Mouse (Mus musculus) left cerebral cortex, postnatal 36 days (tissue): Measurements from ENCODE around the gene Lbp. TPM values are rescaled to one million over a fixed set of nuclear protein-coding genes. Genes with fewer than 3 reads are reported as not detected.

ENCODE experiments used
- DNase-seq, 2 experiments: peaks; one replicate each; pipeline ENCODE4 v3.0.0; 2021 to 2022; ENCODE audit warnings: low spot score in 2 of 2, mixed read lengths in 1 of 2
- intact Hi-C: fragments of 180-260 bp; cut with DNase I; formaldehyde crosslinking; loops from one replicate; pipeline ENCODE4 v1.15.1; 2025
- total RNA-seq, 2 experiments: library from RNA; stranded (reverse); gene quantifications; 2 replicates each; pipeline ENCODE4 v1.2.3; 2021

The Lbp gene
- total RNA-seq, 2 experiments from 2014 or later: 1.6 to 2.2 TPM

DNA sequence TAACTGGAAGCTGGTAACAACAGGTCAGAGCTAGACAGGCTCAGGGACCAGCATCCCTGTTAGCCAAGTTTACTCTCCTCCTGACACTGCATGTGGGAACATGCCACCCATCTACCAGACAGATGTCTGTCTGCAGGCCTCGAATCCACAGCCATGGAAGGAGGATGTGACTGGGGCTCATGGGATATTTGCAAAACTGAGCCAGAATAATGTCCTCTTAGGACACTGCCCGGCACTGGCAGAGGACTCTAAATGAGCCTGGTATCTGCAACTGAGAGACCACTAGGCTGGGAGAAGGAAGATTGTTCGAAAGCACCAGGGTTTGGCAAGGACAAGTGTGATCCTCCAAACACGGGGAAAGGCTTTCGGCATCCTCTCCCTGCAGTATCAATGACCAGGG, 49.8 kb downstream of the Lbp start:
- DNase-seq: no peak
- intact Hi-C loops: no loop called here

DNA sequence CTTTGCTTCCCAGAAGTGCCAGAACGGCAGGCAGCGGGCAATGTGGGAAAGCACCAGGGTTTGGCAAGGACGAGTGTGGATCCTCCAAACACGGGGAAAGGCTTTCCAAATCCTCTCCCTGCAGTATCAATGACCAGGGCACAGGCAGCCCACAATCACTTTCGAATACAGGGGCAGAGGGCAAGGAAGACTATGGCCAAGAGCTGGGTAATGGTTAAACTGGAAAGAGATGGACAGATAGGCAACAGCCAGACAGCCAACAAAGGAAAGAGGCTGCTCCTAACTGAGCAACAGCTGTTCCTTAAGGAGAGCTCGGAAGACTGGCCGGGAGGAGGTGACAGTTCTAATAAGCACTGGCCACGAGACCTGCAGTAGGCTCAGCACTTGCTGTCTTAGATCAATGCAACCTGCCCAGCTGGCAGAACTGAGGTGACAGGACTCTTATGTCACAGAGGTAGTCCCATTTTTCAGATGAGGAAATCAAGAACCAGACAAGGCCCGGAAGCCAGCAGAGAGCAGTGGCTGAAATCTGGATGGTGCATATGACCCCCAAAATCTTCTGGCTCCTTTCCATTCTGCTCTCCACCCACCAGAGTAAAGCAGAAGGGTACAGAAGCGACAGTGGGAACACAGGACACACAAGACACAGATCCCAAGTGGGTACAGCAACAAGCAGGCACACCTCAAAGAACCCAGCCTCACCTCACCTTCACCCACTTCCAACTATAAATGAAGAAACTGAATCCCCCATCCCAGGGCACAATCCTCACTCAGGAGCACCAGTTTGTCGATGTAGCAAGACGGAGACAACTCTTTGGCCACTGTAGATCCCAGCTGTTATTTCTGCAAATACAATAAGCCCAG, 53.7 kb downstream of the Lbp start:
- DNase-seq: no peak
- intact Hi-C loops: no loop called here

DNA sequence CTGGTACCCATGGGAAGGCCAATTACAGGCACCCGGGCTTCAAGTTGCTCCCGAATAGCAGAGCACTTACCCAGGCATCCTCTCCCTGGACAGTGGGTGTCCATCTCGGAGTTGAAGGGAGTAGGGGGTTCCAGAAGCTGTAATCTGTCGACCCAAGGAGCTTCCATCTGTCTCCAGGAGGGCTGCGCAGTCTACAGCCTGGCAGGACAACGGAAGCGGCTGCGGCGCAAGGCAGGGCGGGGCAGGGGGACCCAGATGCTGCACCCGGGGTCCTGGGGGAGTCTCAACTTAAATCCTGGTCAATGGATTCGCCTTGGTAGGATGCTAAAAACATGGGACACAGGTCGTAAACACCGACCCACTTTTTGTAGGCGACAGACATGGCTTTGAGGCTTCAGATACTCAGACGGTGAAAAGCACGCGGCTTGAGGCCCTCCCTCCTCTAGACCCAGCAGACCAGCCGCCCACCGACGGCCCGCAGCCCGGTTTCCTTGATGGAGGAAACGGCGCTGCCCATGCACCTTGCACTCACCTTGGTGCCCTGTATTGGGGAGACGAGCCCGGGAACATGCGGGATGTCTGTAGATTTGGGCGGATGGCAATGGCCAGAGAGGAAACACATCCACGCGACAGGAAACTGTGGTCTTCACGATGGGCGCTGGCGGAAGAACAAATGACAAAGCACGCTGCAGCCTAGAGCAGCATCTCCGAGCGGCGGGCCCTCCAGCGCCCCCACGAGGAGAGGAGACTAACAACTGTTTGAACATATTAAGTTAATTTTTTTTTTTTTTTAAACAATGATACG, 54.8 kb downstream of the Lbp start:
- intact Hi-C loops: no loop called here

DNA sequence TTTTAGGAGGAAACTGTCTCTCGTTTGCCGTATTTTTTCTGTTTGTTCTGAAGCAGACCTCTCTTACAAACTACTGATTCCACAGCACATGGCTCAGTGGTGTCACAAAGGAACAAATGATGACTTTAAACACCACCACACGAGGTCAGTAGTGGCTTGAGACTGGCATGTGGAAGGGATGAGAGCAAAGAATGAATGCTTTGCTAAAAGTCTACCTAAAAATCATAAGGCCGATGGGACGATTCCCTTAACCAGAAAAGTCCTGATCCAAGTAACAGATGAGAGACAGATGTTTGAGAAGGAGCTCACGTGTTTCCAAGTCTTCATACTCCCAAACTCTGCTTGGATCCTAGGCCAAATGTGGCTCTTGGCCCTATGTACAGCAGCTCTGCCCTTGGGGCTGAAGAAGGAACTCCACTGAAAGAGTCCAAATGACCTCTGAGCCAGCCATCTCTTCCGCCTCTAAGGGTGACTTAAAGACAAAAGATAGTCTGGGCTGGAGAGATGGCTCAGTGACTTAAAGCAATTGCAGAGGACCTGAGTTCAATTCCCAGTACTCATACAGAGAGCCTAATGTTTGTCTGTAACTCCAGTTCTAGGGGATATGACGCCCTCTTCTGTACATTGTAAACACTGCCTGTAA, 55.5 kb downstream of the Lbp start:
- intact Hi-C loops: no loop called here
- DNase-seq: no peak

More for the DNA sequence above, 54.8 kb downstream of the Lbp start:
- peak; percentile 84 to 87 for DNase-seq

DNA sequence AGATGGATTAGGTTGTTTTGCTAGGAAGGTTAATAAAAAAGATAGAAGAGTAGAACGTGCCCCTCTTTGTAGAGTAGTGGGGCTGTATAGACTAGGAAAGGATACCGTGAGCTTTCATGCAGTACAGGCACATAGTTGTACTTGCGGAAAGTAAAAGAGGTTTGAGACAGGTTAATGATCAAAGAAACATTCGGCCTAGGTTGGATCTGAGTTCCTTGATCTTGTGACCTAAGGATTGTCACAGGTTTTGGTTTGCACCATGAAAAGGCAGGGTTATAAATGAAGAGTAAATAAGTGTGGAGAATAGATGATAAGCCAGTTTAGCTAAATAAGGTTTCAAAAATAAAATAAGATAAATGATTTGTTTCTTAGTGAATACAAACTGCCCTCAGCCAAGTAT, 57.9 kb downstream of the Lbp start:
- DNase-seq: no peak
- intact Hi-C loops: no loop called here

DNA sequence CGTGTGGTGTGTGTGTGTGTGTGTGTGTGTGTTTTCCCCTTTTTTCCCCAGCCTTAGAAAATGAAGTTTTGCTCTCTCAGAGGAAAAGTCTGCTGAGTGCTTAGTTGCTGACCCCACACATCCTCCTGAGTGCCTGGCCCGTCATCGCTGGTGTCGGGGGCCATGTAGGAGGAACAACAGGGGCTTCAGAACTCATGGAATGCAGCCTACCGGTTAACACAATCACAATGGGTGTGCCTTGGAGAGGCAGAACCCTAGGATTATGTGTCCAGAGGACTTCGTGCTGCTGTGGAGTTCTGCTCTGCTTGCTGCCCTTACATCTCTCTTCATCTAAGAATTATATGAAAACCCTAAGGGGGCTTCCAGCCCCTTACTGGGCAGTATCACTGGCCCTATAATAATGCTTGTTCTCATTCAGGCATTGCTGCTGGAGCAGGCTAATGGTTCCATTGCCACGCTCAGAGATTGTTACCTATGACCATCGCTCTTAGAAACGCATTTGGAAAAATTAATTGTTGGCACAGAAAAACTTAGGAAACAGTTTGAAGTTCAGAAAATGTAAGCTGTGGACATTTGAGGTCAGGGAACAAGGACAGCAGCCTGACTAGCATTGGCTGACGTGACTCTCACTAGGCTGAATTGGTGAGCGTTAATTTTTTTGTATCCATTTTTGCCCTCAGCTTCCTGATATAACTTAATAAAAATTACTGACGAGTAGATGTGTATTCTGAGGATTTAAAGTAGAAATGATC, 59.0 kb downstream of the Lbp start:
- no peak for DNase-seq
- intact Hi-C loops: no loop called here

DNA sequence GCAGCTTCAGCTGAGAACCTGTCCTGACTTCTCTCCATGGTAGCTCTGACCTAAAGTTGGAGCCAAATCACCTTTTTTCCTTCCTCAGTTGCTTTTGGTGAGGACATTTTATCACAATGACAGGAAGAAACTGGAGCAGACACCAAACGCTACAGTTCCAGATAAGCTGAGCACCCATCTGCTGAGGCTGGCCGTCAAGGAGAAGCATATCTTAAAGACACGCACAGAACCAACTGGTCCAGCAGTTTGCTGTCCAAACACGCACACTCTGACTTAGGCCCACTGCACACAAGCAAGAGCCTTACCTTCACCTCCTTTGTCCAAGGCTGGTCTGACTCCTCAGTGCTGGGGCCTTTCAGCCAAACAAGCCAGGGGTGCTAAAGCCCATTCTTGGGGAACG, 61.4 kb downstream of the Lbp start:
- intact Hi-C loops: no loop called here
- DNase-seq: no peak

DNA sequence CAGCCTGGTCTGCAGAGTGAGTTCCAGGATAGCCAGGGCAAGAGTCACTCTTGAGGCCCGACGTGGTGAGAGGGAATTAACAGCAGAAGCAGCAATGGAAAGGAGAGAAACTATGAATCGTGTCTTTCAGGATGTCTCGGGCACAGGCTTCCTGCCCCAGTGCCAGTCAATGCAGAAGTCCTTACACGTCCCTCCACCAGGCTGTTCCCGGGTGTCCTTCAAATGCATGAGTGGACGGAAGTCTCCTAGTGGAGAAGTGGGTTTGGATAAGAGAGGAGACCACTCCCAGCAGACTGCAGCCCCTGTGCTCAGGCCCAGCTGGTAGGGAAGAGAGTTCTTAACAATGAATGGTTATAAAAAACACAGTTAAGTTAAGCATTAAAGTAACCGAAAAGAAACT, 62.0 kb downstream of the Lbp start:
- DNase-seq: no peak
- intact Hi-C loops: no loop called here

DNA sequence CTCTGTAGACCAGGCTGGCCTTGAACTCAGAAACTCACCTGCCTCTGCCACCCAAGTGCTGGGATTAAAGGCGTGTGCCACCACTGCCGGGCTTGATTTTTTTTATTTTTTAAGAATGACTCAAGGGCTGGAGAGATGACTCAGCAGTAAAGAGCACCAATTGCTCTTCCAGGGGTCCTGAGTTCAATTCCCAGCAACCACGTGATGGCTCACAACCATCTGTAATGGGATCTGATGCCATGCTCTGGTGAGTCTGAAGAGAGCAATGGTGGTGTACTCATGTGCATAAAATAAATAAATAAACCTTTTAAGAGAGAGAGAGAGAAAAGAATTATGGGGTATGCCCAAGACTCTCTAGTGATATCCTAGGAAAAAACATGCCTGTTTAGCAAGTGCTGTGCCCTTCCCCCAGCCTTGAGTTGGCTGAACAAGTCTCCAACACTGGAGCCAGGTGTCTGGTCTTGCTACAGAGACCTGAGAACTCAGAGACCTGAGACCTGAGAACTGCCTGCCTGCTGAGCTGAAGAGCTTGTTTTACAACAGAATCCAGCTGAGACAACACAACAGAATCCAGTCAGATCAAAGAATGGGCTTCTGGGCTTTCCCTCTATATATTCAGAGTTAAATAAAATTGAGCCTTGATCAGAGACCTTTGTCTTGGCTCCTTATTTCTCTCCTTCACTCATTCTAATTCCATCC, 63.3 kb downstream of the Lbp start:
- intact Hi-C loops: no loop called here

DNA sequence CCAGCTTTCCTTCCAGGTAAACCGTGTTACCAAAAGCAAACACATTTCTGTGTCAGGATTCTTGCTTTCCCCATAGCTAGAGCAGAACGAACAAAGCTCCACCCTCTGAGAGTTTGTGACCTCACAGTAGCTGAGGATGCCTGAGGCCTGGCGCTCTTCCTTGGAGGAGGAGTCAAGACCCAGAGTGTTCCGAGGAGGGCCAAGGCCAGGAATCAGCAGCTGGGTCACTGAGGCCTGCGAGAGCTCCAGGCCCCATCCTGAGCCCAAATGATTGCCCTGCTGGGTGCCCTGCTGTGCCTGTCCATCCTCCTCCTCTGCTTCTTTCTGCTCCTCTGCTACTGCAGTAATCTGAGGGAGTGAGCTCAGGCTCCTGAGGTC, 63.9 kb downstream of the Lbp start:
- no peak for DNase-seq
- intact Hi-C loops: no loop called here

More for the DNA sequence above, 63.3 kb downstream of the Lbp start:
- no peak for DNase-seq

DNA sequence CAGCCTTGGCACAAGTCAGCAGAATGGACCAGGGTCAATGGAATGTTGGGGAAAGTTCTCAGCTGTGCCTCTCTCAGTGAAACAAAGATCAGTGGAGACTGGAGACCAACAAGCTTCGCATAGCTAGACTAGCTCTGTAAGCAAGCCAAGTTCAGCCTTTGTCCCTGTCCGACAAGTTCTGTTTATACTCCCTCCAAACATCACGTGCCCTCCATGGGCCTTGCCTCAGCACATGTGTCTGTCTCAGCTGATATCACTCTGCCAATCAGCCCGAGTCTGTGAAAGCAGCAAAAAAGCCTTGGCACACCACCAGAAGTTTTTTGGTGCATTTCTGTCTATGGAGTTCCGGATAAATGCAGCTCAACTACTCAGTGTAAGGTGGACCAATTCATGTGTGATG, 66.8 kb downstream of the Lbp start:
- DNase-seq: no peak
- intact Hi-C loops: no loop called here

DNA sequence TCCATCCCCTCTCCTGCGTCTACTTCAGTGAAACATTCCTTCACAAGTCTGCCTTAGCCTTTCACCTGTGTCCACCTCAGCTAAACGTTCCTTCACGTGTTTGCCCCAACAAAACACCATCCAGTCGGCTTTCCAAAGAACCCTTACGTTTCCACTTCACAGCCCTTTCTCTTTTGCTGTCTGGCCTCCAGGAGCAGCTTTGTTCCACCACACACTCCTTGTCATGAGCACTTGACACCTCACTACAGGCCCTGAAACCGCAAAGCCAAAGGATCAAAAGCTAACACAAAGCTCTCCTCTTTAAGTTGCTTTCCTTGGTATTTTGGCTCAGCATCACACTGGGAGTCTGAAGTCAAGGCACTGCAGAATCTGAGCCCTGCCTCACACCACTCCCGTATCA, 67.2 kb downstream of the Lbp start:
- intact Hi-C loops: no loop called here
- DNase-seq: no peak

DNA sequence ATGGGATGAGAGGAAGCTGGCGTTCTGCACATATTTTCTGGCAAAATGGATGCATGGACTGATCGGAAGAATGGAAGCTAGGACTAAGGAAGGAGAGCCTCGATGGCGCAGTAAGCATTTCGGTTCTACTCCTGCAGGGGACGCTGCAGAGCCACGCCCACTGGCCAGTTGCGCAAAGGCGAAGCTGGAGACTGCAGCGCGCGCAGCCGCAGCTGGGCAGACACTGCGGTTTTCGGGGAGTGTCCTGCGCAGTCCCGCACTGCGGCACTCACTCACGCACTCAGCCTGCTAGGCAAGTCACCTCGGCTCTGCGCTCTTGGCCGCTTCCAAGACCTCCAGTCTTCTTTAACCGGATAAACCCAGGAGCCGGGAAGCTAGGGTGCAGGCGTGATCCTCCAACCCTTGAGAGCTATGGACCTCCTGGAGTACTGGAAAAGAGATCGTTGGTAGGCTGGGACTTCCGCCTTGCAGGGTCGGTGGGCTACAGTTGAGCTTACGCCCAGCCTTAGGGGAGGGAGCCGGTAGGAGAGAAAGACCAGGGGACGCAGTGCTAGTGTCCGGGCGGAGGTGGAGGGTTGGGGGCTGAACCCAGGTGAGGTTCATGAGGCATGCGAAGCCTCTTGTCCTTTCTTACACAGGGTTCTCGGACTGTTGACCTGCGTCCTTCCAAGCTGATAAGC, 69.3 kb downstream of the Lbp start, which contains the start of gene Snhg11:
TSS of gene Snhg11 (plus strand) at position 196 of the 680 bp plus-strand sequence.
- DNase-seq: peak; percentile 92 to 94
- intact Hi-C loops: no loop called here

DNA sequence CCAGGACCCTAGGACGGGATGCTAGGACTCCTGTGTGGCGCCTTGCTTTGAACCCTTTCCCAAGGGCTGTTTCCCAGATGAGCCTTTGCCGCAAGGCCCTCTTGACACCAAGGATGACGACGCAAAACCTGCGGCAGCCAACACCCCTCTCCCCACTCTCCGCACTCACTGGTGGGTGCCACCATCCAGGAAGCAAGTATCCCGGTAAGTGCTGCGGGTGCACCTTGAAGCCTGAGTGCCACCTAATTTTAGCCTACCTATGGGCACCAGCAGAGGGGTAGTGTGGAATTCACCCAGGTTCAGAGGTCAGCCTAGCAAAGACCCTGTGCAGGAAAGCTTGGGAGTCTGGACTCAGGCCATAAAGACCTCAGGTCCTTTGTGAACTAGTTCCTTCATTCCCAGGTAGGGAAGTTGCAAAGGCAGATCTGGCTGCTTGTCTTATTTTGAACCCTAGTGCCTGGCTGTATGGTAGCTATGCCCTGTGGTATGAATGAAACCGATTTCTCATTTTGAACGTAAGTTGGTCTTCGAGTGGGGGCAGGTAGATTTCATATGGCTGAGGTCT, 69.9 kb downstream of the Lbp start:
- intact Hi-C loops: no loop called here
- DNase-seq: peak in 1 of 2 experiments; percentile 32

DNA sequence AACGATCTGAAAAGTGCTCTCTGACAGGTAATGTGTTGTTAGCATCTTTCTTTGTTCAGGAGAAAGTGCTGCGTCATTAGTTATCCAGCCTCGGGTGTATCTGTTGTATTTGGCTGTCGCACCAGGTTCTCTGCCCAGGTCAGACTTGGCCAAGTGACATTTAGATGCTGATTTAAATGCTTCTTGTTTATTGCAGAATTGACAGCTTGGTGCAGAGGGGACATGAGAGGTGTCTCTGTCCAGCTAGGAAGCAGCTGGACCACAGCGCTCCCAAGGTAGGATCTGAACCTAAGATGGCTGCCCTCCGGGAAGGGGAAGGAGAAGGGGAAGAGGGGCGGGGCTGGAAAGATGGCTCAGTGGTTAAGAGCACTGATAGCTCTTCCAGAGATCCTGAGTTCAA, 70.5 kb downstream of the Lbp start:
- intact Hi-C loops: no loop called here

DNA sequence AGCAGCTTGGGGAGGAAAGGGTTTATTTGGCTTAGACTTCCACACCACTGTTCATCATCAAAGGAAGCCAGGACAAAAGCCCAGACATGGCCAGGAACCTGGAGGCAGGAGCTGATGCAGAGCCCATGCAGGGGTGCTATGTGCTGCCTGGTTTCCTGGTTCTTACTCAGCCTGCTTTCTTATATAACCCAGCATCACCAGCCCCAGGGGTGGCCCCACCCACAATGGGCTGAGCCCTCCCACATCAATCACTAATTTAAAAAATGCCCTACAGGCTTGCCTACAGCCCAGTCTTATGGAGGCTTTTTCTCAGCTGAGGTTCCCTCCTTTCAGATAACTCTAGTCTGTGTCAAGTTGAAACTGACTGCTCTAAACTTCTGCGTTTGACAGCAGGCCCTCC, 71.5 kb downstream of the Lbp start:
- peak; percentile 43 to 44 for DNase-seq
- intact Hi-C loops: no loop called here

More for the DNA sequence above, 70.5 kb downstream of the Lbp start:
- DNase-seq: peak; percentile 57 to 59

DNA sequence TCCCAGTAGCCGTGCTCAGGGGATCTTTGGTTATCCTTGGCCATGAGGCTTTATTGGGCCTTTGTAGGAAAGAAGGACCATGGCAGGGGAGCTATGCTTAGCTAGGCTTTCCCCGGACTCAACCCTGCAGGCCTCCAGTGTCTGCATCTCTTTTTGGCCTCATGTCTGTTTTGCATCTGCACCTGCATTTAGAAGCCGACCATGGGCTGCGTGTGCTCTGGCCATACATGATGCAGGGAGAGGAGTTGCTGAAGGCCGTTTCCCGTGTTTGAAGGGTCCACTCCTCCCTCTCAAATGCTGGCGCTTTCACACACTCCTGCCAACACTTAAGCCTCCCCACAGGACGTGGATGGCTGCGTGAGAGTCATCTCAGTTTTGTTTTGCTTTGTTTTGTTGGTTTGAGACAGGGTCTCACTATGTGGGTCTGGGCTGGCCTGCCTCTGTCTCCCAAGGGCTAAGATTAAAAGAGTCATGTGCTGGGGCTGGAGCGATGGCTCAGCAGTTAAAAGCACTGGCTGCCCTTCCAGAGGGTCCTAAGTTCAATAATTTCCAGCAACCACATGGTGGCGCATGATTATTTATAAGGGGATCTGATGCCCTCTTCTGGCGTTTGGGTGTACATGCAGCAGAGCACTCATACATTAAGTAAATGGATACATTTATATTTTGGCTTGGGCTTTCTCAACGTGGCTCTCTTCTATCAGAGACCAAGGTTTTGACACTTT, 73.2 kb downstream of the Lbp start:
- intact Hi-C loops: no loop called here

More for the DNA sequence above, 73.2 kb downstream of the Lbp start:
- DNase-seq: peak; percentile 29 to 41
